Mouse (Mus musculus) testis, adult 2 months (tissue): ENCODE results near the gene Ddx1.

ENCODE experiments used
- CTCF ChIP-seq: fragments of 200-500 bp; IDR thresholded peaks from 2 replicates; pipeline ENCODE4 v1.5.1; 2012; ENCODE audit warnings: low read depth, mild to moderate bottlenecking, inconsistent platforms, low read length, moderate library complexity; ENCODE audit not compliant: control insufficient read depth, insufficient read depth, insufficient replicate concordance
- POLR2A ChIP-seq: fragments of 200-500 bp; IDR thresholded peaks from 2 replicates; pipeline ENCODE4 v1.6.1; 2012; ENCODE audit warnings: low read depth, mild to moderate bottlenecking, inconsistent platforms, low read length, moderate library complexity; ENCODE audit not compliant: control insufficient read depth

GRCm38 (mm10) chr12:13180715-13181335, 68.2 kb downstream of the Ddx1 start:
- TF ChIP-seq POLR2A (no peak), CTCF (no peak)
